Mouse (Mus musculus) adrenal gland, adult 2 months (tissue): ENCODE data around the gene Rhot1. TPM values are rescaled to one million over a fixed set of nuclear protein-coding genes. Genes with fewer than 3 reads are reported as not detected.
"Not testable (repeated sequence)": the region's sequence is repeated elsewhere in the genome, so short reads cannot be mapped to it uniquely, and the experiment has no call there.

ENCODE experiments used
- DNase-seq: peaks from one replicate; pipeline ENCODE4 v3.0.0; 2021
- long read RNA-seq: library from polyadenylated mRNA; stranded (forward); transcript quantifications from one replicate; pipeline ENCODE4 v2.0.0, GENCODE M21; 2021
- polyA plus RNA-seq: library from polyadenylated mRNA; depleted of rRNA; stranded (reverse); fragments of >200 nt; gene quantifications from 2 replicates; pipeline ENCODE4 v1.2.3, GENCODE M21; 2012; rRNA removed
- total RNA-seq, 2 experiments: library from RNA; stranded (reverse); gene quantifications; 2 replicates each; pipeline ENCODE4 v1.2.3; 2021

Gene Rhot1
- total RNA-seq (10 to 100 TPM; 69.6 to 80.7 TPM), polyA plus RNA-seq (4.4 and 5.4 TPM in 2 replicates)
- long read RNA-seq, full-length matches to known transcripts: 76 of 87 reads
- long read RNA-seq, partial matches to known transcripts: 6 of 87 reads
- long read RNA-seq, other reads (novel, unspliced or antisense): 5 of 87 reads

GRCm38 (mm10) chr11:80208860-80209800, at the start of gene Rhot1:
TSS of gene Rhot1 (plus strand) at chr11:80209019.
- DNase-seq: peak; percentile 98

DNA sequence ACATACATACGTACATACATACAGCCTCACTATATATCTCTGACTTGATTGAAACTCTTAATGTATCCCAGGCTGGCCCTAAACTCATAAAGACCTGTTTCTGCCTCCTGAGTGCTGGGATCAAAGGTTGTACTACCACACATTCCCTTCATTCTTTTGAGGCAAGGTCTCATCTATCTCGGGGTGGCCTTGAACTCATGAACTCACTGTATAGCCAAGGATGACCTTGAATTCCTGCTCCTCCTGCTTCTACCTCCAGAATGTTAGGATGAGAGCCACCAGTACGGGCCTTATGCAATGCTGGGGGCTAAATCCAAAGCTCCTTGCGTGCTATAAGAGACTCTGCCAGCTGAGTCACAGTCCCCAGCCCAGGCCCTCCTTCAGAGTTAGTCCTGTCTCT, 47.8 kb upstream of the Rhot1 start:
- DNase-seq: no peak

DNA sequence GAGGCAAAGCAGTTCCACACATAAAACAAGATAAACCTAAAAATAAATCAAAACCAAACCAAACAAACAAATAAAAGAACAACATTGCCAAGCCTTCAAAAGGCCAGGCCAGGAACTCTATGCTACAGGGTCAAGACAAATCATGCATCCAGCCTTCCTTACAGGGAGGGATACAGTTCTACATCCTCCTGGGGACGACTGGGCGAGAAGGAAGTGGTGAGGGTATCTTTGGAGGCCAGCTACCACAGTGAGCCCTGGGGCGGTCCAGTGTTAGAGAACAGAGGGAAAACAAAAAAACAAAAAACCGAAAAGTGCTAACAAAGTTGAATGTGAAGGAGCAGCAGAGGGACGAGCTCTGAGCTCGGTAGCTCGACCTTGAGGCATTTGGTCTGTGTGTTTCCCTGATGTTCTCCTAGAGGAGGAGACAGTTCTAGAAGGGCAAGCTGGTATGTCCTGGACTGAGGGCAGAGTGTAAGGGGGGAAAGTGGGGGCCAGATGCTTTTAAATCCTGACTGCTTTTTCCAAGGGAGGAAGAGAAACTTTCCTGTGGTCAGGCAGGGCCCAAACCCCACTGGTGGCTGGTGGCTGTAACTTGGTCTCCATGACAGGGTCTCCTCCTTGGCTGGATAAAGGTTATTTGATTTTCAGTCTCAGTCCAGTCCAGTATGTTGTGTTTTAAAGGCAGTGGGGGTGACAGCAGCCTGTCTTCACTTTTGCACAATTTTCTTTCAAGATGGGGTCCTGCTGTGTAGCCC, 45.3 kb upstream of the Rhot1 start:
- DNase-seq: no peak

DNA sequence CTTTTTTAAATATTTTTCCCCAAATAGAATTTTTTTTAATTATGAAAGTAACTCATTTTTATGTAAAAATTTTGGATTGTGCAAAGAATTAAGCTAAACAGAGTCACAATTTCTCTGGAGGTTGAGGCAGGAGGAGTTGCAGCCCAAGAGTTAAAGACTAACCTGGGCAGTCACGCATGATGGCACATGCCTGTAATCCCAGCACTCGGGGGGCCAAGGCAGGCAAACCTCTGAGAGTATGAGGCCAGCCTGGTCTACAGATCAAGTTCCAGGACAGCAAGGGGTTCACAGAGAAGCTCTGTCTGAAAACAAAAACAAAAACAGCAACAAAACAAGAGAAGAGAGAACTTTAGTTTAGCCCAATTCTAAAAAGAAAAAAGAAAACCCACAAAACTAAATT, 44.6 kb upstream of the Rhot1 start:
- no peak for DNase-seq

DNA sequence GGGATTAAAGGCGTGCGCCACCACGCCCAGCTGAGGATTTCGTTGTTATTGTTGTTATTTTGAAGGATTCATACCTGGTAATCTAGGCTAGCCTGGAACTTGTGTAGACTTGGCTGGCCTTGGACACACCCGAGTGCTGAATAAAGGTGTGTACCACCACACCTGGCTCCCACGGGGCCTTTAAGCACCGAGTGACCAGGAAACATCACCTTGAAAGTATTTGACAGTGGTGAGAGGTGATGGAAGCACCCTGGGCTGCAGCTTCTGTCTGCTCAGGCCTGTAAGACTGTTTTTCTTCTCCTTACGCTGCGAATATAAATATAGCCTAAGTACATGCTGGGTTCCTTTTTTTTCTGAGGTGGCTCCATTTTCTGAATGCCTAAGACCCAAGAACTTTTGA, 40.7 kb upstream of the Rhot1 start:
- DNase-seq: no peak

DNA sequence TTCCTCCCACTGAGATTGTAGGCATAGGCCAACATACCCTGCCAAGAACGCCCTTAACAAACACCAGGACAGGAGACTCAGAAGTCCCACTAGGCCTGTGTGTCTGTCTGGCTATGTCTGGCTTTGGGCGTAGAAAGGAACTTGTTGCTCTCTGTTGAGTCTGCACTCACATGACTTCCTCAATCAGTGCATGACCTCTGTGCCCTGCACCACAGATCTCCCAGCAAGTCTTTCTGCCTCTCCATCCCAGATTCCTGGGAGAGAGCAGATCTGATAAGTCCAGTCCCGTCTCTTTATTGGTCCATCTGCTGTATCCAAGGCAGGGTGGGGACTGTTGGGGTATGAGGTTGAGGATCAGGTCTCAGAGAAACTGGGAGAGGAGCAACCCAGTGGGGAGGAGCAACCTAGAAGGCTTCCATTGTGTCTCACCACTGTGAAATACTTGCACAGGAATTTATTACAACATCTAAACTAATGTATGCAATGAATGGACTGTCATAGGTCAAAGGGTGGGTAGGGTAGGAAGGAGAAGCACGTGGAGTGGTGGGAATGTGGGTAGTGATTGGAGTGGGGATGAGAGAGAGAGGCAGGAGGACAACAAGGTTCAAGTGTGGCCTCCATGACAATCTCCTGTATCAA, 40.1 kb upstream of the Rhot1 start:
- no peak for DNase-seq

DNA sequence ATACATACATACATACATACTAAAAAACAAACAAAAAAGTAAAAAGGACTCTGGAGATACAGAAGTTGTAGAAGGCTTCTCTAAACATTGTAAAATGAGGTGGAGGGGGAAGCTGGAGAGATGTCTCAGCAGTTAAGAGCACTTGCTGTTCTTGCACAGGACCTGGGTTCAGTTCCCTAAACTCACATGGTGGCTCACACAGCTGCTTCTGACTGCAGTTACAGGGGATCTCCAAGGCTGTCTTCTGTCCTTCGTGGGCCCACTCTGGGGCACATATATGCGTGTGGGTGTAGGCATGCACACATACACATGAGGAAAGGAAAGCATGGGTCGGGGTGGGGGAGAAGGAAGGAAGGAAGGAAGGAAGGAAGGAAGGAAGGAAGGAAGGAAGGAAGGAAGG, 39.2 kb upstream of the Rhot1 start:
- no peak for DNase-seq

GRCm38 (mm10) chr11:80170351-80170750, 38.5 kb upstream of the Rhot1 start:
- DNase-seq: no peak

- DNase-seq: peak; percentile 91
Observed at GRCm38 (mm10) chr11:80171884-80172283, 36.9 kb upstream of the Rhot1 start.

- DNase-seq: no peak
Observed at GRCm38 (mm10) chr11:80173963-80174670, 34.7 kb upstream of the Rhot1 start.

GRCm38 (mm10) chr11:80176911-80177895, 31.6 kb upstream of the Rhot1 start:
- DNase-seq: peak; percentile 46

DNA sequence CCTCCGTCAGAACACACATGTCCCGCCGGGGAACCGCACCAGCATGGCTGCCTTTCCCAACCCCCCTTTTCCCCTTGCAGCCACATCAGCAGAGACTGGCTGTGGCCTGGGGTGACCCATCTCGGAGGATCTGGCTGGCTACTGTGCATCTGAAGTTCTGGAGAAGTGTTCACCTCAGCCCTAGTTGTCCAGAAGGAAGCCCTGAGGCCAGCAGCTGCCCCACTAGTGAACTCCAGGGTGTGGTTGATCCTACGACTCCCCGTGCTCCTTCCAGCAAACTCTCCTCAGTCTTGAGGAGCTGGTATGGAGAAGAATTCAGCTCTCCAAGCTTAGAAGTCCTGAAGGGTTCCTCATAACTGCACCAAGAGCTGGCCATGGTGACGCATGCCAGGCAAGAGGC, 30.5 kb upstream of the Rhot1 start:
- no peak for DNase-seq

DNA sequence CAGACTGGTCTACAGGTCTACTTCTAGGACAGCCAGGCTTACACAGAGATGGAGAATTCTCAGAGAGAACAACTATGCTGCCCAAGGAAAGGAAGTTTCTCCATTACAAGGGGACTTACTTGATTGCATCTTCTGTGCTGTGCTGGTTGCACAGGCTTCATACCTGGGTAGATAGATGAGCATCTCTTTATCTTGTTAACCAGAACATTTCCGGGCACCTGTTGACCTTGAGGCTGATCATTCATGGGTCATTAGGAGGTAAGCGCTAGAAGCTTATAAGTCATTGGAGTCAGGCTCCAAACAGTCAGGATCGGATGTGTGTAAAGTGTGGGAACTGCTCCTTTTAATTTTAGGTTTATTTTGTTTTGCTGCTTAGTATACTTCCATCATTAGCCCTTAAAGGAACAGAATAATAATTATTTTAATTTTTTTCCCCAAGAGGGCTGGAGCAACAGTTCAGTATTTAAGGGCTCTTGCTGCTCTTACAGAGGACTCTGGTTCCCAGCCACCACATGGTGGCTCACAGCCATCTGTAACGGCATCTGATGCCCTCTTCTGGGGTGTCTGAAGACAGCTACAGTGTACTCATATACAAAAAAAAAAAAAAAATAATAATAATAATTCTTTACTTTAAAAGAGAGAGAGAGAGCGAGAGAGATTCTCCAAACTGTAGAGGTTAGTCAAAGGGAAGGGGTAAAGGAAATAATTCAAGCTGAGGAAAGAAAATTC, 27.6 kb upstream of the Rhot1 start:
- DNase-seq: no peak

DNA sequence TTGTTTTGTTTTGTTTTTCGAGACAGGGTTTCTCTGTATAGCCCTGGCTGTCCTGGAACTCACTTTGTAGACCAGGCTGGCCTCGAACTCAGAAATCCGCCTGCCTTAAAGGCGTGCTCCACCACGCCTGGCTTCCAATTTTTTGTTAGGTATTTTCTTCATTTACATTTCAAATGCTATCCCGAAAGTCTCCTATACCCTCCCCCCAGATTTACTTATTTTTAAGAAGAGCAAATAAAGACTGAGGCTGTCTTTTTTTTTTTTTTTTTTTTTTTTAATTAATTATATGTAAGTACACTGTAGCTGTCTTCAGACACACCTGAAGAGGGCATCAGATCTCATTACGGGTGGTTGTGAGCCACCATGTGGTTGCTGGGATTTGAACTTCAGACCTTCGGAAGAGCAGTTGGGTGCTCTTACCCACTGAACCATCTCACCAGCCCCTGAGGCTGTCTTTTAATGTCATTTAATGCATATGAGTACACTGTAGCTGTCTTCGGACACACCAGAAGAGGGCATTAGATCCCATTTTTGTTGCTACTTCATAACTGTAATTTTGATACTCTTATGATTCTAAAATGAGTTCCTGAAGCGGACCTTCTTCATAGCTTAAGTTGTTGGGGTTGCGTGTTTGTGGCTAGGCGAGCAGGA, 25.6 kb upstream of the Rhot1 start:
- DNase-seq: not testable (repeated sequence)

GRCm38 (mm10) chr11:80183705-80184255, 25.0 kb upstream of the Rhot1 start, which contains the start of gene Rnf135:
TSS of gene Rnf135 (plus strand) at chr11:80183851.
- DNase-seq: peak; percentile 95

DNA sequence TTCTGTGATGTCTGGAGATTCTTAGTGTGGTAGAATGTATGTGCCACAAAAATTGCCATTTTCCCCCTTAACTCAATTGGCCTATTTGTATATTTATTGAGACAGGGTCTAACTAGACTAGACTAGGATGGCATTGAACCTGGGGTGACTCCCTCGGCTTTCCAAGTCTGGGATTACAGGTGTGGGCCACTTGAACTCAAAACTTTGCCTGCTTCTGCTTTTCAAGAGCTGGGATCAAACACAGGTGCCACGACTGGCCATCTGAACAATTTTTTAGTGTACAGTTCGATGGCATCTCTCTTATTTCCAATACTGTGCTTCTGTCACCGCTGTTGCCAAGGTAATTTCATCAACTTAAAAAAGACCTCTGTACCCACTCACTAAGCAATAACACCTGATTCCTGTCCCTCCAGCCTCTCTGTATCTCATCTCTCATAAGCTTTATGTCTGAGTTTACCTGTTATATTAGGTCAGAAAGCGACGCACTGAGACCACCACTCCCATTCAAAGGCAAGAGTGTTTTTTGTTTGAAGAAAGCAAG, 24.2 kb upstream of the Rhot1 start:
- no peak for DNase-seq

- not testable (repeated sequence) for DNase-seq
Observed at GRCm38 (mm10) chr11:80185441-80185976, 23.3 kb upstream of the Rhot1 start.

GRCm38 (mm10) chr11:80190280-80190679, 18.5 kb upstream of the Rhot1 start:
- no peak for DNase-seq
